Mouse (Mus musculus) liver, adult (tissue): ENCODE results near the gene Tnfsf12.

Experiments
- GATA4 ChIP-seq: IDR thresholded peaks from 2 replicates; pipeline ENCODE4 v1.6.1; 2014; ENCODE audit warnings: mild to moderate bottlenecking, low read length; ENCODE audit not compliant: insufficient replicate concordance

Tnfsf12 gene

GRCm38 (mm10) chr11:69670786-69671725 lies 24.6 kb downstream of the Tnfsf12 start:
- TF ChIP-seq GATA4 = peak; percentile 60; the same call in 1 of the 2 replicates

GRCm38 (mm10) chr11:69666665-69667005 lies 29.0 kb downstream of the Tnfsf12 start:
- TF ChIP-seq GATA4 = no peak

DNA sequence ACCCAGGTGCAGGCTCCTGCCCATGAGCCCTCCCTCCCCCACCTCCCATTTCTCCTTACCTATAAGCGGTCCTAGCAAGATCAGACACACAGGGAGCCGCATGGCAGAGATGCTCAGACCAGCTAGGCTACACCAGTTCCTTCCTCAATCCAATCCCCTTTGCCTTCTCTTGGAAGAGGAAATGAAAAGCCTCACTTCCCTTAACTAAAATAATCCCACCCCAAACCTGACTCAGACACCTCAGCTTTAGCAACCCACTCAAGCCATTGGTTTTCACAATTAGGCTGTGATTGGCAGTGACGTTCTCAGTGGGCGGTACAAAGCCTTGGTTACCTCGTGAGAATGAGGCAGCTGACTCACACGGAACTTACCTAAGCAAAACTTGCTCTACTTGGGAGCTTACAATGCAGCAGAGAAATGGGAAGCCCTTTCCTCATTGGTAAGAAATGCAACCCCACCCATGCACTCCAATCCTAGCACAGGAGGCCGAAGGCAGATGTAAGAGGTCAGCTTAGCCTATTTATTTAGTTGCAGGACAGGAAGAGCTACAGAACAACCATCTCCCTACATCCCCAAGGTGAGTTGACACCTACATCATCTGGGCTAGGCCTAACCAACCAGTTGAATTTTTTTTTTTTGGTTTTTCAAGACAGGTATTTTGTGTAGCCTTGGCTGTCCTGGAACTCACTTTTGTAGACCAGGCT lies 29.5 kb downstream of the Tnfsf12 start, which contains the start of gene Cd68:
TSS of gene Cd68 (minus strand) at position 193 of the 704 bp plus-strand sequence.
- TF ChIP-seq GATA4 = no peak

DNA sequence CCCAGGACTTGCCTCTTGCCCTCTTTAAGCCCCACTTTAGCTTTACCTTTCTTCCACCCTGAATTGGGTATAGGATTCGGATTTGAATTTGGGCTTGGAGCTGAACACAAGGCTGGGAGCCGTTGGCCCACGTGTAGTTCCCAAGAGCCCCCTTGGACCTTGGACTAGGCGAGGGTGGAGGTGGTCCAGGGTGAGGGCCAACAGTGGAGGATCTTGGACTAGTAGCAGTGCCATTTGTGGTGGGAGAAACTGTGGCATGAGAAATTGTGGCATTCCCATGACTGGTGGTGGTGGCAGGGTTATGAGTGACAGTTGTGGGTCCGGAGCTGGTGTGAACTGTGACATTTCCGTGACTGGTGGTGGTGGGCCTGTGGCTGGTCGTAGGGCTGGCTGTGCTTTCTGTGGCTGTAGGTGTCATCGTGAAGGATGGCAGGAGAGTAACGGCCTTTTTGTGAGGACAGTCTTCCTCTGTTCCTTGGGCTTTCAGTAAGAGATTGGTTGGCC lies 30.1 kb downstream of the Tnfsf12 start:
- no peak for TF ChIP-seq GATA4

DNA sequence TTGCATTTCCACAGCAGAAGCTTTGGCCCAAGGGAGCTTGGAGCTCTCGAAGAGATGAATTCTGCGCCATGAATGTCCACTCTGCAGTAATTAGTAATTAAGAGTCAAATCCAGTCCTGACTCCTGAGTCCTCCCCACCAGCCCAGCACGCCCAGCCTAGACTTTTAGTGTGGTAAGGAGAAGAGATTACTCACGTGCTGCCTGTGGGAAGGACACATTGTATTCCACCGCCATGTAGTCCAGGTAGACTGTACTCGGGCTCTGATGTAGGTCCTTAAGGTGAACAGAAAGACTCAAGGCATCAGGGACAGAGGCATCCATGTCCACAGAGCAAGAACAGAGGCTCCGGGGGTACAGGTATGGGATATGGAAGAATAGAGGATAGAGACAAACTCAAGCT lies 30.8 kb downstream of the Tnfsf12 start:
- TF ChIP-seq GATA4 = no peak

DNA sequence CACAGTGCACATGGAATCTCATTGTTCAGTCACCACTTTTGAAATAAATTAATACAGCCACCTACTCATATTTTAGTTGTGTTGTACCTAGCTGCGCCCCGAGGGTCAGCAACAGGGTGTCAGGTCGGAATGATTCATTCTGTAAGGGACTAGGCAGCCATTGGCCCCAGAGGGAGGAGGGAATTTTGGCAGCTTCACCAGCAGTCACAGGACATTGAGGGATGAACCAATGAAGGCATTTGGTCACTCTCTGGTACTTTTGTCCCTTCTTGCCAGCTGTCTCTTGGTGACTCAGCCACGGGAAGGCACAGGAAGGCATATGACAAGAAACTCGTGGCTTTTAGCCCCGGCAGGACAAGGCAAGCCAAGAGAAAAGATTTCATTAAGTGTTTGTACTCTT lies 31.9 kb downstream of the Tnfsf12 start:
- no peak for TF ChIP-seq GATA4

GRCm38 (mm10) chr11:69662967-69663671 lies 32.5 kb downstream of the Tnfsf12 start:
- TF ChIP-seq GATA4 = no peak

DNA sequence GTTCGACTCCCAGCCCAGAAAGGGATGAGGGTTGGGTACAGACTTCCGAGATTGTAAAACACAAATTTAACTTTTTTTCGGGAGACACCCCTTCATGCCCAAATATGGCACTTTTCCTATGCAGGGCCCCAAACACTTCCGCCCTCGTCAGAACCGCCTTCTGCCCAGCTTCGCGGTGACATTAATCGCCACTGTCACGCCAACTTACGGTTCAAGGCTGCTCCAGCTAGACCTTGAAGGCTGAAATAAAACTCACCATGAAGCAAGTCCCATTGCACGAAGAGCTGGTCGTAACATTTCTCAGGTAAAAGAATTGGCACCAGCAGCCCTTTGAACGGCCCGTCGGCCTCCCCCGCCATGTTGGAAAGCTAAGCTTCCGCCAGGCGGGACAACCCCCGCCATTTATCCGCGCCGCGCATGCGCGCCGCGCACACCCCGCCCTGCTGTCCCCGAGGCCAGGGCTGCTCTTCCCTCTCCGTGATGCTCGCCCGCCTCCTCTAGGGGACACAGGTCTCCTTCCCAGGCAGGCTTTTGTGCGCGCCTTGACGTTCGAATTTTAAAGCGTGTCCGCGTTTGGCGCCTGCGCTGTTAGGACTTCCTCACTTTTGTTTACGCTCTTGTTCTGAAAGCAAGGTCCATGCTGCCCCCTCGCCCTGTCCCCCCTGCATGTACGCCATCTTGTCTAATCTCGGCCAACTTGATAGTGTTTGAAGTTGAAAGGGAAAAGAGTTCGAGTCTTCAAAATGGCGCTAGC lies 33.3 kb downstream of the Tnfsf12 start, which contains the start of gene Mpdu1:
TSS of gene Mpdu1 (minus strand) at position 430 of the 754 bp plus-strand sequence.
- peak; percentile 31; the same call in 1 of the 2 replicates for TF ChIP-seq GATA4

GRCm38 (mm10) chr11:69661221-69661881 lies 34.3 kb downstream of the Tnfsf12 start:
- TF ChIP-seq GATA4 = no peak

DNA sequence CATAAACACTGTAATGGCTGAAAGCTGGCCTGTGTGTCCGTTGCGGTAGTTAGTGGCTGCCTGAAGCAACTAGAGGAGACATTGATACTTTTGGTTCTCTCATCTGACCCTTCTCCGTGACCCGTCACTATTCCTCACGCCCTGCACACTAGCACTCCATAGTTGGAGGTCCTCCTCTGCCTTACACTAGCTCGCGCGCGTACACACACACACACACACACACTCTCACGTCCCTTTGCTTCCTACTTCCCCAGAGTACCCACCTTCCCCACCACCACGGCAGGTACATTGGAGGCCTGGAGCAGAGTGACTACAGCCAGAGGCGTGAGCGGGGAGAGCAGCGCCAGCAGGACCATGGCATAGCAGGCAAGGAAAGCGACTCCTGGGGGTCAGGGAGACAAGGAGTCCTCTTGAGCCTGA lies 38.2 kb downstream of the Tnfsf12 start:
- TF ChIP-seq GATA4 = no peak

DNA sequence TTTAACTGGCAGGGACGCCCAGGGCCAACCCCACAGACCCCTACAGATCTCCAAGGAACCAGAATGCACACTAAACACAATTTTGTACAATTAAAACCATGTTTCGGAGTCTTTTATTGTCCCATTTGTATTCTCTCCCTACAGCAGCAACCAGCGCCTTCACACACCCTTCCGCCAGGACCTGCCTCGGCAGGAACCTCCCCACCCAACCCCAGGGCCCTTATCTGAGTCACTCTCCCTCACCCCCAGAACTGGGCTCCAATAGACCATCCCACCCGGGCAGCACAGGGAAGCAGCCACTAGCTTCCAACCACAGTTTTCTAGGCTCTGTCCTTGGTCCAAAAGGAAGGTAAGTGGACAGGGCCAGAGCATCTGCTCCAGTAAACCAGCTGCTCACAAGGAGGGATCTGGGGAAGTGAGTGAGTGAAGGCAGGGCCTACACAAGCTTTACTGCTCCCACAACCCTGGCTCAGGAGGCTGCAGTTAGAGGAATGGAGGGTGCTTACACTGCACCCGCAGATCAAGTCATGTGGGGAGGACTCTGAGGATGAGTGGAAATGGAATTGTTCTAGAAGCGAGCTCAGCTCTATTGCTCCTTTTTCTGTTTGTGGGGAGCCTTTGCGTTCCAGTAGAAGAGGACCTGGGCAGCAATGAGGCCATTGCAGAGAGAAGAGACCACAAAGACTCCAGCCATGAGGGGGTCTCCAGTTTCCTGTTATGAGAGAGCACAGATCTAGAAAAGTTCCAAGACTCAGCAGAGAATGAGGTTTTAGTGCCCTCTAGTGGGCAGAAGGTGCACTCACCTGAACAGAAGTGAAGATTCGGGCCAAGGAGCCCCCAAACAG lies 38.8 kb downstream of the Tnfsf12 start:
- no peak for TF ChIP-seq GATA4

DNA sequence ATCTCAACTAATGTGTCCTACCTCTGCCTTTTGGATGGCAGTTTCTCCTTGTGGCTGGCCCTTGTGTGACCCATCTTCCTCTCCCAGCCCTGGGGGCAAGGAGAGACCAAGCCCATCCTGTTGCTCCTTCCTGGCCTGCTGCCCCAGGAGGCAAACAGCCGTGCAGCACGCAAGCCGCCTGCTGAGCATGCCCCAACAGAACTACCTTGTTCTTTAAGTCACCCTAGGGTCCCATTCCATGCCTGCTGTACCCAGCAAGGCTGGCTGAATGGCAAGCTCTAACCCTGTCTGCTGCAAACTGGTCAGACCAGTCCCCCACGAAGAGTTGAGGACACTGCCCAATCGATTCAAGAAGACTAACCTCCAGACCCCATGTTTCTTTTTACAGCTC lies 39.6 kb downstream of the Tnfsf12 start:
- TF ChIP-seq GATA4 = no peak

DNA sequence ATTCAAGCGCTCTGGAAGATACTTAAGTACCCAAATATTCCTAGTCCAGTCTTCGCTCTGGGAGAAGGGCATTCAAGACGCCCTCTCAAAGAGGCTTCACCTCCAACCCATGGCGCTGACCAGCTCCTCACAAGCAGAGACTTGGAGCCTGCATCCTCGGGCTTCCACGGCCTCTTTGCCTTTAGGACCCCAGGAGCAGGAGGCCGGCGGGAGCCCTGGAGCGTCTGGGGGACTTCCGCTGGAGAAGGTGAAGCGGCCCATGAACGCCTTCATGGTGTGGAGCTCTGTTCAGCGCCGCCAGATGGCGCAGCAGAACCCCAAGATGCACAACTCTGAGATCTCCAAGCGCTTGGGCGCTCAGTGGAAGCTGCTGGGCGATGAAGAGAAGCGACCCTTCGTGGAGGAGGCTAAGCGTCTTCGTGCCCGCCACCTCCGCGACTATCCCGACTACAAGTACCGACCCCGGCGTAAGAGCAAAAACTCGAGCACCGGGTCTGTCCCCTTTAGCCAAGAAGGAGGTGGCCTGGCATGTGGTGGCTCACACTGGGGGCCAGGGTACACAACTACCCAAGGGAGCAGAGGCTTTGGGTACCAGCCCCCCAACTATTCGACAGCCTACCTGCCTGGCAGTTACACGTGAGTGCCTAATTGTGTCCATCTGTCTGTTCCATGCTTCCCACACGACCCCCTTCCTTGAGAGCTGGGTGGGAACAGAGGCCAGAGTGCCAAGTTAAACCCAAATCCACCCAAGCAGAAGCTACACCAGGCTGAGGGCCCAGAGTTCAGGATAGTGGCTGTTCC lies 40.2 kb downstream of the Tnfsf12 start, which contains the start of gene Sox15:
TSS of gene Sox15 (plus strand) at position 51 of the 801 bp plus-strand sequence.
- no peak for TF ChIP-seq GATA4

GRCm38 (mm10) chr11:69654760-69655159 lies 40.9 kb downstream of the Tnfsf12 start:
- no peak for TF ChIP-seq GATA4
